Mouse (Mus musculus): ENCODE results near the gene Gsk3a. TPM values are rescaled to one million over a fixed set of nuclear protein-coding genes. Genes with fewer than 3 reads are reported as not detected.

Gsk3a gene
- polyA plus RNA-seq, 1 experiment from 2014 or later = 15.9 TPM

- Histone ChIP-seq H3K36me3 (no peaks in the 10 kb centered on the region), H3K27ac (no peak overlapping the region), H3K9me3 (no peaks in the 10 kb centered on the region), H3K4me3 (no peak overlapping the region), H3K4me1 (peaks cover 13% of the 10 kb centered on the region; the same call in 1 of the 2 replicates), H3K27me3 (no peaks in the 10 kb centered on the region), H3K9ac (no peak overlapping the region), H3K4me2 (replicated peaks) (no peak overlapping the region)
- ATAC-seq (ENCODE audit: insufficient number of reproducible peaks, insufficient read depth, low FRiP score, low TSS enrichment) = no peak
- 23% methylated on average over 17 of the region's 17 CpGs for WGBS
Measured at GRCm38 (mm10) chr7:25263968-25264870, 26.6 kb upstream of the Gsk3a start.

- 75% methylated on average over 1 of the region's 1 CpGs for WGBS
- Histone ChIP-seq H3K27me3 (no peaks in the 10 kb centered on the region), H3K27ac (no peak overlapping the region), H3K36me3 (no peaks in the 10 kb centered on the region), H3K4me3 (no peak overlapping the region), H3K9me3 (no peaks in the 10 kb centered on the region), H3K4me1 (peaks cover 7% of the 10 kb centered on the region; the same call in 1 of the 2 replicates), H3K4me2 (replicated peaks) (no peak overlapping the region), H3K9ac (no peak overlapping the region)
- ATAC-seq (ENCODE audit: insufficient number of reproducible peaks, insufficient read depth, low FRiP score, low TSS enrichment) = no peak
Measured at GRCm38 (mm10) chr7:25261896-25262295, 24.2 kb upstream of the Gsk3a start.

- H3K27ac ChIP-seq = peak overlapping the region; percentile 99
- H3K9ac ChIP-seq = peak overlapping the region; percentile 81
- ATAC-seq (ENCODE audit: insufficient number of reproducible peaks, insufficient read depth, low FRiP score, low TSS enrichment) = no peak
- H3K27me3 ChIP-seq = no peaks in the 10 kb centered on the region
- no peaks in the 10 kb centered on the region for H3K9me3 ChIP-seq
- H3K36me3 ChIP-seq = no peaks in the 10 kb centered on the region
- H3K4me1 ChIP-seq = peaks cover 30% of the 10 kb centered on the region
- WGBS = 12% methylated on average over 8 of the region's 8 CpGs
- peak overlapping the region; percentile 97 for H3K4me2 ChIP-seq (replicated peaks)
- peak overlapping the region; percentile 72 for H3K4me3 ChIP-seq
Measured at GRCm38 (mm10) chr7:25251822-25252221, 14.2 kb upstream of the Gsk3a start.

GRCm38 (mm10) chr7:25251071-25251791 is 13.6 kb upstream of the Gsk3a start:
- H3K36me3 ChIP-seq = no peaks in the 10 kb centered on the region
- H3K9ac ChIP-seq = peak overlapping the region; percentile 81
- peak overlapping the region; percentile 97 for H3K4me2 ChIP-seq (replicated peaks)
- H3K27ac ChIP-seq = peak overlapping the region; percentile 99
- WGBS = 2% methylated on average over 22 of the region's 22 CpGs
- H3K9me3 ChIP-seq = no peaks in the 10 kb centered on the region
- H3K27me3 ChIP-seq = no peaks in the 10 kb centered on the region
- H3K4me1 ChIP-seq = peaks cover 36% of the 10 kb centered on the region
- peak overlapping the region; percentile 72 for H3K4me3 ChIP-seq
- ATAC-seq (ENCODE audit: insufficient number of reproducible peaks, insufficient read depth, low FRiP score, low TSS enrichment) = no peak; the same call in 1 of the 2 replicates

GRCm38 (mm10) chr7:25250141-25250972 is 12.7 kb upstream of the Gsk3a start, which contains the start of gene Erf:
Gene Erf (minus strand): TSS chr7:25250761.
- no peaks in the 10 kb centered on the region for H3K9me3 ChIP-seq
- peak within 1 kb of the TSS; percentile 81 for H3K9ac ChIP-seq
- peak within 1 kb of the TSS; percentile 97 for H3K4me2 ChIP-seq (replicated peaks)
- H3K27me3 ChIP-seq = no peaks in the 10 kb centered on the region
- H3K4me3 ChIP-seq = peak within 1 kb of the TSS; percentile 72
- peak within 1 kb of the TSS; percentile 99 for H3K27ac ChIP-seq
- WGBS = 1% methylated on average over 76 of the region's 81 CpGs
- H3K4me1 ChIP-seq = peaks cover 44% of the 10 kb centered on the region
- H3K36me3 ChIP-seq = peaks cover 7% of the 10 kb centered on the region; the same call in 1 of the 2 replicates
- ATAC-seq (ENCODE audit: insufficient number of reproducible peaks, insufficient read depth, low FRiP score, low TSS enrichment) = peak; percentile 67

GRCm38 (mm10) chr7:25249314-25250140 is 11.9 kb upstream of the Gsk3a start:
- Histone ChIP-seq H3K27ac (peak overlapping the region; percentile 99), H3K4me2 (replicated peaks) (peak overlapping the region; percentile 97), H3K36me3 (peaks cover 16% of the 10 kb centered on the region), H3K4me1 (peaks cover 49% of the 10 kb centered on the region), H3K27me3 (no peaks in the 10 kb centered on the region), H3K4me3 (peak overlapping the region; percentile 72), H3K9me3 (no peaks in the 10 kb centered on the region), H3K9ac (peak overlapping the region; percentile 81)
- peak; percentile 43 for ATAC-seq (ENCODE audit: insufficient number of reproducible peaks, insufficient read depth, low FRiP score, low TSS enrichment)
- WGBS = 1% methylated on average over 52 of the region's 73 CpGs

GRCm38 (mm10) chr7:25248846-25249313 is 11.2 kb upstream of the Gsk3a start:
- Histone ChIP-seq H3K36me3 (peaks cover 22% of the 10 kb centered on the region), H3K4me1 (peaks cover 49% of the 10 kb centered on the region), H3K9me3 (no peaks in the 10 kb centered on the region), H3K27ac (peak overlapping the region; percentile 99), H3K9ac (peak overlapping the region; percentile 81), H3K4me3 (peak overlapping the region; percentile 72), H3K27me3 (no peaks in the 10 kb centered on the region), H3K4me2 (replicated peaks) (peak overlapping the region; percentile 97)
- WGBS = under 1% methylated on average over 24 of the region's 25 CpGs
- peak; percentile 4; the same call in 1 of the 2 replicates for ATAC-seq (ENCODE audit: insufficient number of reproducible peaks, insufficient read depth, low FRiP score, low TSS enrichment)

- H3K4me1 ChIP-seq = peaks cover 49% of the 10 kb centered on the region
- 2% methylated on average over 18 of the region's 18 CpGs for WGBS
- H3K9me3 ChIP-seq = no peaks in the 10 kb centered on the region
- peak overlapping the region; percentile 72 for H3K4me3 ChIP-seq
- H3K4me2 ChIP-seq (replicated peaks) = peak overlapping the region; percentile 97
- H3K36me3 ChIP-seq = peaks cover 27% of the 10 kb centered on the region
- no peaks in the 10 kb centered on the region for H3K27me3 ChIP-seq
- H3K9ac ChIP-seq = peak overlapping the region; percentile 81
- no peak for ATAC-seq (ENCODE audit: insufficient number of reproducible peaks, insufficient read depth, low FRiP score, low TSS enrichment)
- peak overlapping the region; percentile 99 for H3K27ac ChIP-seq
Measured at GRCm38 (mm10) chr7:25248018-25248647, 10.5 kb upstream of the Gsk3a start.

- Histone ChIP-seq H3K4me3 (peak overlapping the region; percentile 72), H3K27me3 (no peaks in the 10 kb centered on the region), H3K4me2 (replicated peaks) (peak overlapping the region; percentile 97), H3K27ac (peak overlapping the region; percentile 99), H3K4me1 (peaks cover 49% of the 10 kb centered on the region), H3K9ac (peak overlapping the region; percentile 81), H3K36me3 (peaks cover 33% of the 10 kb centered on the region), H3K9me3 (no peaks in the 10 kb centered on the region)
- 26% methylated on average over 3 of the region's 3 CpGs for WGBS
- ATAC-seq (ENCODE audit: insufficient number of reproducible peaks, insufficient read depth, low FRiP score, low TSS enrichment) = no peak
Measured at GRCm38 (mm10) chr7:25247498-25247897, 9.8 kb upstream of the Gsk3a start.

- peak overlapping the region; percentile 81 for H3K9ac ChIP-seq
- peak overlapping the region; percentile 99 for H3K27ac ChIP-seq
- WGBS = 50% methylated on average over 4 of the region's 4 CpGs
- no peak for ATAC-seq (ENCODE audit: insufficient number of reproducible peaks, insufficient read depth, low FRiP score, low TSS enrichment)
- peaks cover 37% of the 10 kb centered on the region for H3K36me3 ChIP-seq
- no peaks in the 10 kb centered on the region for H3K27me3 ChIP-seq
- H3K4me1 ChIP-seq = peaks cover 44% of the 10 kb centered on the region
- peak overlapping the region; percentile 97 for H3K4me2 ChIP-seq (replicated peaks)
- H3K9me3 ChIP-seq = no peaks in the 10 kb centered on the region
- H3K4me3 ChIP-seq = peak overlapping the region; percentile 72
Measured at GRCm38 (mm10) chr7:25246759-25247137, 9.1 kb upstream of the Gsk3a start.
